Mouse (Mus musculus) adipose tissue, adult 10 weeks (tissue): ENCODE measurements around the gene Shld1. TPM values are rescaled to one million over a fixed set of nuclear protein-coding genes. Genes with fewer than 3 reads are reported as not detected.

Source experiments
- polyA plus RNA-seq: library from polyadenylated mRNA; stranded (reverse); fragments of 350-450 nt; fragmentation: Illumina TruSeq; extraction: RNeasy Lipid Tissue Mini Kit (QIAGEN cat#74804); gene quantifications from one replicate; pipeline ENCODE4 v1.2.3, GENCODE M21; 2014; ENCODE audit warnings: low read depth, low replicate concordance

Shld1 gene
- polyA plus RNA-seq: 8.6 TPM

DNA sequence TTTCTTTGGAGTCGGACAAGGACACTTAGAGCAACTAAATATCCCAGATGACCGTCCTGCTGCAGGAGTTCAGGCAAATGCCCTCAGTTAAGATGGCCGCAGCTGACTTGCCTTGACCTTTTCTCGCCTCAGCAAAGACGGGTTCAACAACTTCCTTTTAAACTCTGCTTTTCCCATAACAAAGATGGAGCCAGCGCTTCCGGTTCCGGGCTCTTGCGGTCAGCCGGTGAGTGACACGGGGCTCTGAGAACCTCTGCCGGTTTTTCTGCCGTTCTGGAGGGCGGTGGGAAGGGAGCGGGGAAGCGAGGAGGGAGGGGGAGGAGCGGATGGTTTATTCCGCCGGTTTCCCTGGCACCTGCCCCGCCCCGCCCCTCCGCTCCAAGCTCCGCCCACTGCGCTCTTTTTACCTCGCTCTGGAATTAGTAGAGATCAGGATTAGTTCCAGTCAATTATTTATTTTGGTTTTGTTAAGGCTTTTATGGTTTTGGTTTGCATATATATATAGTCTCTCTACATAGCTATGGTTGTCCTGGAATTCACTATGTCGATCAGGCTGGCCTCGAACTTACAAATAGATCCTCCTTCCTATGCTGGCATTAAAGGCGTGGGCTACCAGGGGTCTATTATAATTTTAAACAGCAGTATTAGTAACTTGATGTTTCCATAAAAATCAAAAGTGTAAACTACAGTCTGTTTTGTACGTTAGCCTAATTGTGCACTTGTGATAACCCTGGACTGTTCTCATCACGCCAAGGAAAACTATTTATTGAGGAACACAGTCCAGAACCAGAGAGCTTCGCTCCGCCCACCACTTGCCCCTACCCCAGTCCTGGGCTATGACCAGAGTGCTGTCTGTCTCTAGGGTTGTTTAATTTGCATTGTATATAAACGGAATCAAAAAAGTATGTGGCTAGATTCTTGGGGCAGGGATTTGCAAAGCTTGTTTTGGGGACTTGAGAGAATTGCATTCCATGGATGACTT, at the start of gene Shld1:
Gene Shld1 (plus strand): TSS at position 176 of the 982 bp plus-strand sequence.

DNA sequence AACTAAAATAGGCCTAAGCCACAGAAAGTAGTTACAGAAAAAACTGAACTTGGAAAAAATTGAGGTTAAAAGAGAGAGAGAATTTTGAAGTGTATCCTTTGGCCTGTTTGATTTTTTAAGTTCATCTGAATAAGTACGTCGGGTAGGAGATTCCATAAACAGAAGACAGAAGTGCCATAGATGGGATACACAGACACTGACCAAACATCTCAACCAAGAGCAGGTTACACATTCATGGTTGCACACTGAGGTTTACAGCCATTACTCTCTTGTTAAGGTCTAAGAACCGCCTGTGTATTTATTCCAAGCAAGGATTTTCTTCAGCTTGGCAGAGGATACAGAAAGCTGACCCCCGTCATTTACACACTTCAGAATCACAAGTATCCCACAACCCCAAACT, 94.2 kb downstream of the Shld1 start, which contains the start of gene Chgb:
Gene Chgb (plus strand): TSS at position 301 of the 400 bp plus-strand sequence.

Other genes with a start within 250 kb of the Shld1 start
- 16.9 TPM for gene Gpcpd1, start 99.2 kb upstream of the Shld1 start, polyA plus RNA-seq
- gene Chgb, start 94.3 kb downstream of the Shld1 start, polyA plus RNA-seq: 0.25 TPM
- 20.0 TPM for gene Trmt6, start 129.1 kb downstream of the Shld1 start, polyA plus RNA-seq
- 3.2 TPM for gene Mcm8, start 129.2 kb downstream of the Shld1 start, polyA plus RNA-seq
- gene Crls1, start 159.7 kb downstream of the Shld1 start, polyA plus RNA-seq: 38.7 TPM
- 13.2 TPM for gene Lrrn4, start 194.0 kb downstream of the Shld1 start, polyA plus RNA-seq